Mouse (Mus musculus) E14TG2a.4 (cell line): ENCODE results near the gene Krt83.
A peak's percentile ranks its signal among the peaks of the same experiment; 100 is the strongest.
"Not testable (repeated sequence)": the region's sequence is repeated elsewhere in the genome, so short reads cannot be mapped to it uniquely, and the experiment has no call there.

Experiments used
- H3K27me3 ChIP-seq: 2 replicates; pipeline ENCODE4 v1.6.1; 2014; ENCODE audit warnings: low read length, control low read depth; ENCODE audit not compliant: insufficient read depth
- H3K36me3 ChIP-seq: 2 replicates; pipeline ENCODE4 v1.6.1; 2014; ENCODE audit warnings: low read length, control low read depth; ENCODE audit not compliant: insufficient read depth
- H3K4me1 ChIP-seq: replicated peaks from 2 replicates; pipeline ENCODE4 v1.6.1; 2014; ENCODE audit warnings: low read depth, low read length, control low read depth
- H3K4me3 ChIP-seq: replicated peaks from 2 replicates; pipeline ENCODE4 v1.5.1; 2014; ENCODE audit warnings: mild to moderate bottlenecking, low read length
- H3K9me3 ChIP-seq: 2 replicates; pipeline ENCODE4 v1.6.1; 2014; ENCODE audit warnings: low read length, control low read depth
- CTCF ChIP-seq: conservative IDR thresholded peaks from 2 replicates; pipeline ENCODE4 v1.5.1; 2014; ENCODE audit warnings: low read length
- NANOG ChIP-seq: IDR thresholded peaks from 2 replicates; pipeline ENCODE4 v1.6.1; 2014; ENCODE audit warnings: borderline replicate concordance, low read length, mixed read lengths
- POU5F1 ChIP-seq: IDR thresholded peaks from 2 replicates; pipeline ENCODE4 v1.6.1; 2014; ENCODE audit warnings: low read length, borderline replicate concordance

The Krt83 gene

GRCm38 (mm10) chr15:101491431-101491830, at the start of gene Krt83:
Gene Krt83 (minus strand): TSS chr15:101491512.
- Histone ChIP-seq H3K36me3 (no peaks in the 10 kb centered on the region), H3K4me3 (no peak within 1 kb of the TSS), H3K4me1 (peaks cover 12% of the 10 kb centered on the region), H3K27me3 (peaks cover 24% of the 10 kb centered on the region; the same call in 1 of the 2 replicates), H3K9me3 (peaks cover 25% of the 10 kb centered on the region)
- TF ChIP-seq POU5F1 = no peak
- no peak for TF ChIP-seq NANOG
- TF ChIP-seq CTCF = no peak

- H3K4me3 ChIP-seq = no peak overlapping the region
Measured at GRCm38 (mm10) chr15:101538580-101538900, 47.2 kb upstream of the Krt83 start.

DNA sequence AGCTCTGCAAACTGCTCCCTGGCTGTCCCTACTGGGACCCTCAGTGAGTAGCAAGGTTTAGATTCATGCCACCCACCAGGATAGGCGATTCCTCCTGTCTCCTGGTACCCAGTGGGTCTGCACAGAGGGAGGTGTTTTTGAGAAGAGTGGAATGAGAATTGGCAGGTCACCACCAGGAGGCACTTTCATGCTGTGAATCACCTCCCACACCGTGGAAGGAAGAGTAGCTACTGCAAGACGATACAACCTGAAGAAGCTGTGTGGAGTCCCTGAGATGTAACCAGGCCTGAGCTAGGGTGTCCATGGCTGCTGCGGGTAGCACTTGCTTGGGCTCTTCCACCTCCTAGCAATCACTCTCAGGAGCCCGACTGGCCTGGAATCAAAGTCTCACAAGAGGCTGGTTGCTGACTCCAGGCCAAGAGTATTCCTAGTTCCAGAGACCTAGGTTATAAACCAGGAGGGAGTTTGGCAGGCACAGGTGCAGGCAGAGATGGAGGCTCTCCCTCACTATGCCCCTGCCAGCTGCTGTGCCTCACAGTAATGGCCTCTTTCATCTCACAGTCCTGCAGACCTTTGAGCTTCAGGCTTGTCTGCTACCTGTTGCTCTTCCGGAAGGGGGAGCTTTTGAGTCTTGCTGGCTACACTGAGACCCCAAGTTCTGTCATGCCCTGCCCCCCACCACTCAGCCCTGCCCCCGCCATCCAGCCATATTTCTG, 46.7 kb upstream of the Krt83 start:
- Histone ChIP-seq H3K36me3 (no peaks in the 10 kb centered on the region), H3K4me3 (no peak overlapping the region), H3K4me1 (peaks cover 15% of the 10 kb centered on the region), H3K27me3 (peaks cover 18% of the 10 kb centered on the region), H3K9me3 (peaks cover 15% of the 10 kb centered on the region)
- TF ChIP-seq POU5F1 (no peak), NANOG (no peak), CTCF (no peak)

More at GRCm38 (mm10) chr15:101538580-101538900, 47.2 kb upstream of the Krt83 start:
- H3K27me3 ChIP-seq = peaks cover 20% of the 10 kb centered on the region
- H3K4me1 ChIP-seq = peaks cover 15% of the 10 kb centered on the region
- no peaks in the 10 kb centered on the region for H3K36me3 ChIP-seq
- TF ChIP-seq POU5F1 (no peak), CTCF (no peak), NANOG (no peak)
- peaks cover 15% of the 10 kb centered on the region for H3K9me3 ChIP-seq

DNA sequence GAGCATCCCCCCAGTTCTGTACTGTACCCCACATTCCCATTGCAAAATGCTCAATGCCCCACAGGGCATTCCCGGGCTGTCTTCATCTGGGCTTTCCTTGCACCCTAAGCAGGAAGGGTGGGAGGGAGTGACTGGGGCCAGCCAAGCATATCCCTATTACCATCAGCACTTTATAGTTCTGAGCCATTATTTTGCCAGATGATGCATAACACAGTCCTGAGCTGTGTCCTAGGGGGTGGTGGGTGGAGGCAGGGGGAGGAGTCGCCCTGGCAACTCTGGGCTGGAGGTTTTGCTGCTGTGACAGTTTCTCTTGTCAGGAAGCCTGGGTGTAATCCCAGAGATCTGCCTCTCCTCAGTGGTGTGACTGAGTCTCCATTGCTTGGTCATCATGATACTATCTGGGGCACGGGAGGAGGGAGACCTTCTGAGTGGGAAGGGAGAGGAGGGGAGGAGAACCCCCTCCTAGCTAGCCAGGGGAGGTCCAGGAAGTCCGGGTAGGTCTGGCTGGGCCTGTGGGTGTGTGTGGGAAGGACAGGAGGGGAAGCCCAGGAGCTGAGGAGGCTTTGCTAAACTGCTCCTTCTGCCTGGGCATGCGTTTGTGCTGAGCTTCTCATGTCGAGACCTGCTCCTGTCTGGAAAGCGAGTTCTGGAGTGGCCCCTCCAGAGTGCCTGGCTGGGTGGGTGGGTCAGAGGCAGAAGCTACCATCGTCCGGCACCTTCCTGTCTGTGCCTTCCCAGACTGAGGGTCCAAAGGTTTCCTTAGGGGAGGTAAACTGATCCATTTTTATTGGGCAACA, 44.9 kb upstream of the Krt83 start:
- TF ChIP-seq NANOG (no peak), CTCF (no peak), POU5F1 (no peak)
- peaks cover 15% of the 10 kb centered on the region for H3K9me3 ChIP-seq
- H3K4me1 ChIP-seq = peaks cover 1% of the 10 kb centered on the region; the same call in 1 of the 2 replicates
- H3K4me3 ChIP-seq = no peak overlapping the region
- peaks cover 18% of the 10 kb centered on the region for H3K27me3 ChIP-seq
- no peaks in the 10 kb centered on the region for H3K36me3 ChIP-seq

- no peak within 1 kb of the TSS for H3K4me3 ChIP-seq
- H3K9me3 ChIP-seq = peaks cover 7% of the 10 kb centered on the region
- H3K27me3 ChIP-seq = peaks cover 23% of the 10 kb centered on the region
- H3K36me3 ChIP-seq = no peaks in the 10 kb centered on the region
- H3K4me1 ChIP-seq = no peaks in the 10 kb centered on the region
- TF ChIP-seq CTCF (no peak), POU5F1 (no peak), NANOG (no peak)
Measured at GRCm38 (mm10) chr15:101532720-101533119, 41.4 kb upstream of the Krt83 start, which contains the start of gene Krt84. Gene Krt84 (minus strand): TSS chr15:101532820.

DNA sequence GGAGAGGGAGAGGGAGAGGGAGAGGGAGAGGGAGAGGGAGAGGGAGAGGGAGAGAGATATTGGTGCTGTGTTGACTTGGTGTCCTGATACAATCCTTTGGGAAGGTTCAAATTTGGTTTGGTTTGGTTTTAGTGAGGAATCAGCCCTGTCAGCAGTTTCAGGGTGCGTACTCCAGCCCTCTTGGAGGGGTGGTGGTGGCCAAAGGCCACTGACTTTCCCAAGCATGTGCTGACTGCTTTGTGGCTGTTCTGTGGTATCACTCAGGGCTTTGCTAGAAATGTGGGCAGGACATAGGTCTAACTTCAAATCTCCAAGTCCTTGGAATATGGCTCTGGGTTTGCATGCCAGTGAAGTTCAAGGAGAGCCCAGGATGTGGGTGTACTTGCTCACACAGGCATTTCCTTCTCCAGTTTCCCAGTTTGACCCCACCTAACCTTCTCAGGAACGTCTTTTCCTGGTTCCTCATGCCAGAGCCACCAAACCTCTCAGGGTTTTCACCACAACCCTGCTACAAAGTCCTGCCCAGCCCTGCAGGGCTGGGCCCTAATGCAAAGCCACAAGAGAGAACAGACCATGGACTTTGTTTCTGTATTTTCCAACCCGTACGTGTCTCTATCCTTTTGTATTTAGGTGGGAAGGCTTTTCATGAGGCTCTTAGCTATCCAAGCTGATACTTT, 31.4 kb upstream of the Krt83 start:
- Histone ChIP-seq H3K36me3 (no peaks in the 10 kb centered on the region), H3K4me1 (no peaks in the 10 kb centered on the region), H3K4me3 (no peak overlapping the region), H3K27me3 (peaks cover 19% of the 10 kb centered on the region), H3K9me3 (peaks cover 10% of the 10 kb centered on the region; the same call in 1 of the 2 replicates)
- TF ChIP-seq POU5F1 = no peak
- no peak for TF ChIP-seq NANOG

DNA sequence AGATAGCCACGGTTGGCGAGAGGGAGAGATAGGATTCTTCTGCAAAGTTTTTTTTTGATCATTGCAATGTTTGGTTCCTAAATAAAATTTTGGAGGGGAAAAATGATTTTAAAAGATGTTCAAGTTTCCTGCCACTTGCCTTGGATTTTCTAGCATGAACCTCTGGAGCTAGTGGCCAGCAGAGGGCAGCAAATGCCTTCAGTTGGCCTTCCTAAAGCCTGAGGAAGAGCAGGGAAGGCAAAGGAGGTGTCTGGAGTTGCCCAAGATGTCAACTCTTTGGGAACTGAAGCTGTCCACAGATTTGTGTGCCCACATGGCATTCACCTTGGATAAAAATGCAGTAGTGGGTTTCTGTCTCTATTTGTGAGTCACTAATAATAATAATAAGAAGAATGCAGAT, 28.5 kb upstream of the Krt83 start:
- Histone ChIP-seq H3K27me3 (peaks cover 11% of the 10 kb centered on the region), H3K9me3 (peaks cover 10% of the 10 kb centered on the region; the same call in 1 of the 2 replicates), H3K4me3 (no peak overlapping the region), H3K4me1 (no peaks in the 10 kb centered on the region), H3K36me3 (no peaks in the 10 kb centered on the region)
- no peak for TF ChIP-seq POU5F1
- peak; percentile 57 for TF ChIP-seq CTCF

DNA sequence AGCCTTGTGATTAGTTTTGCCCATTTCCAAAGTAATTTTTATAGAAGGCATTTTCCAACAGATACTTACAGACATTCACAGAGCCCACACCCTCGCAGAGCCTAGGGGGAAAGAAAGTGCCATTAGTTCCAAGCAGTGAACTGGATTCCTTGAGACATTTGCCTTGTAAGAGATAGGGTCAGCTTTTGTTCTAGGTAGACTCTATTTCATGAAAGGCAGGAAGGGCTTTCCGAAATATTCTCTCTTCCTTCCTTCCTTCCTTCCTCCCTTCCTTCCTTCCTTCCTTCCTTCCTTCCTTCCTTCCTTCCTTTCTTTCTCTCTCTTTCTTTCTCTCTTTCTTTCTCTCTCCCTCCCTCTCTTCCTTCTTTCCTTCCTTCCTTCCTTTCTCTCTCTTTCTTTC, 25.8 kb upstream of the Krt83 start, which contains the start of gene Gm49425:
Gene Gm49425 (minus strand): TSS at position 101 of the 400 bp plus-strand sequence.
- not testable (repeated sequence) for H3K4me3 ChIP-seq, H3K4me1 ChIP-seq, H3K36me3 ChIP-seq, H3K9me3 ChIP-seq
- peaks cover 11% of the 10 kb centered on the region for H3K27me3 ChIP-seq
